Mouse (Mus musculus) hindbrain, embryonic 15.5 days (tissue): ENCODE data around the gene Wdfy3. TPM values are rescaled to one million over a fixed set of nuclear protein-coding genes. Genes with fewer than 3 reads are reported as not detected.
"Not testable (repeated sequence)": the region's sequence is repeated elsewhere in the genome, so short reads cannot be mapped to it uniquely, and the experiment has no call there.

Experiments used
- ATAC-seq: fragments of 200-750 bp; cut with Nextera tagmentation; 2 replicates; pipeline ENCODE4 v1.8.0; 2017; ENCODE audit warnings: low read depth, moderate number of reproducible peaks, moderate TSS enrichment; ENCODE audit not compliant: low FRiP score
- H3K27ac ChIP-seq: fragments of 300-500 bp; sonication (generic); replicated peaks from 2 replicates; pipeline ENCODE4 v1.5.1; 2015; ENCODE audit warnings: mild to moderate bottlenecking, inconsistent platforms
- H3K27me3 ChIP-seq: fragments of 300-500 bp; sonication (generic); 2 replicates; pipeline ENCODE4 v1.6.1; 2015; ENCODE audit warnings: control low read depth, inconsistent platforms
- H3K36me3 ChIP-seq: fragments of 300-500 bp; sonication (generic); 2 replicates; pipeline ENCODE4 v1.6.1; 2015; ENCODE audit warnings: control low read depth, inconsistent platforms
- H3K4me1 ChIP-seq: fragments of 300-500 bp; sonication (generic); replicated peaks from 2 replicates; pipeline ENCODE4 v1.6.1; 2015; ENCODE audit warnings: control low read depth, inconsistent platforms
- H3K4me2 ChIP-seq: fragments of 300-500 bp; sonication (generic); 2 replicates; pipeline ENCODE4 v1.6.1; 2015; ENCODE audit warnings: moderate library complexity, mild to moderate bottlenecking, inconsistent platforms
- H3K4me3 ChIP-seq: fragments of 300-500 bp; sonication (generic); 2 replicates; pipeline ENCODE4 v1.5.1; 2015; ENCODE audit warnings: mild to moderate bottlenecking, inconsistent platforms
- H3K9ac ChIP-seq: fragments of 300-500 bp; sonication (generic); 2 replicates; pipeline ENCODE4 v1.6.1; 2015; ENCODE audit warnings: inconsistent platforms
- H3K9me3 ChIP-seq: fragments of 300-500 bp; sonication (generic); 2 replicates; pipeline ENCODE4 v1.6.1; 2016; ENCODE audit warnings: control low read depth, inconsistent platforms
- WGBS: fragments of 180-500 bp; shearing (Covaris S2); methylation state at CpG from one replicate; pipeline ENCODE4 v1.1.7; 2015; 5-methylcytosine and 5-hydroxymethylcytosine counted together
- polyA plus RNA-seq: library from polyadenylated mRNA; unstranded; fragments of >200 nt; fragmentation: Nextera tagmentation; extraction: Ambion mirVana; gene quantifications from 2 replicates; pipeline ENCODE4 v1.2.1, GENCODE M21; 2015

The Wdfy3 gene
- polyA plus RNA-seq, 1 experiment from 2014 or later: 27.4 TPM

GRCm38 (mm10) chr5:101932971-101933810 lies 136.5 kb downstream of the Wdfy3 start:
- H3K9me3 ChIP-seq: no peaks in the 10 kb centered on the region
- H3K4me2 ChIP-seq: no peak overlapping the region
- 74% methylated on average over 15 of the region's 15 CpGs for WGBS
- H3K9ac ChIP-seq: no peak overlapping the region
- no peaks in the 10 kb centered on the region for H3K27me3 ChIP-seq
- peaks cover 6% of the 10 kb centered on the region; the same call in 1 of the 2 replicates for H3K4me1 ChIP-seq
- no peak overlapping the region for H3K27ac ChIP-seq
- ATAC-seq: no peak
- H3K4me3 ChIP-seq: no peak overlapping the region
- peaks cover 54% of the 10 kb centered on the region for H3K36me3 ChIP-seq

GRCm38 (mm10) chr5:101931997-101932396 lies 137.7 kb downstream of the Wdfy3 start:
- no peak overlapping the region for H3K4me3 ChIP-seq
- H3K9me3 ChIP-seq: no peaks in the 10 kb centered on the region
- H3K4me2 ChIP-seq: no peak overlapping the region
- peaks cover 42% of the 10 kb centered on the region for H3K36me3 ChIP-seq
- no peak overlapping the region for H3K9ac ChIP-seq
- H3K4me1 ChIP-seq: peaks cover 6% of the 10 kb centered on the region; the same call in 1 of the 2 replicates
- H3K27me3 ChIP-seq: no peaks in the 10 kb centered on the region
- WGBS: 72% methylated on average over 4 of the region's 4 CpGs
- no peak overlapping the region for H3K27ac ChIP-seq
- no peak for ATAC-seq

DNA sequence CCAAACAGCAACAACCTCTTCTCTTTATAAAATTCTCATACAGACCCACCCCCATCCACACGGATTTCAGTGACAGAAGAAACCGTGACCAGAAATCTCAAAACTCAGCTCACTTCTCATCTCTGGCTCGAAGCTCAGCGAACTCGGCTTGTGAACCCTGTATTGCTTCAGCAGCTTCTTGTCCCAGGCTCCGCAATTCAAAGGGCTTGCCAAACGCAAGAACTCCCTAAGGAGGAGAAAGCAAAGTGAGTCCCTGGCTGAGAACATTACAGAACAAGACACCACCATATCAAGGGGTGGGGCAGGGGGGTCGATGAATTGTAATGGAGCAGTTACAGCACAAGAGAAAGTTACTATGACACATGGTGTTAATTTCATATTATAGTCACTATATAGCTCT lies 143.4 kb downstream of the Wdfy3 start:
- no peaks in the 10 kb centered on the region for H3K4me1 ChIP-seq
- H3K27me3 ChIP-seq: no peaks in the 10 kb centered on the region
- H3K27ac ChIP-seq: no peak overlapping the region
- H3K4me2 ChIP-seq: no peak overlapping the region
- no peak overlapping the region for H3K4me3 ChIP-seq
- peaks cover 57% of the 10 kb centered on the region for H3K36me3 ChIP-seq
- ATAC-seq: no peak
- H3K9me3 ChIP-seq: no peaks in the 10 kb centered on the region
- 93% methylated on average over 8 of the region's 8 CpGs for WGBS
- H3K9ac ChIP-seq: no peak overlapping the region

- no peak overlapping the region for H3K4me3 ChIP-seq
- H3K27ac ChIP-seq: no peak overlapping the region
- H3K36me3 ChIP-seq: peaks cover 64% of the 10 kb centered on the region
- no peaks in the 10 kb centered on the region for H3K4me1 ChIP-seq
- no peak overlapping the region for H3K9ac ChIP-seq
- H3K27me3 ChIP-seq: no peaks in the 10 kb centered on the region
- 36% methylated on average over 11 of the region's 11 CpGs for WGBS
- H3K4me2 ChIP-seq: no peak overlapping the region
- no peak for ATAC-seq
- no peaks in the 10 kb centered on the region for H3K9me3 ChIP-seq
Measured at GRCm38 (mm10) chr5:101923710-101924109, 146.0 kb downstream of the Wdfy3 start.

DNA sequence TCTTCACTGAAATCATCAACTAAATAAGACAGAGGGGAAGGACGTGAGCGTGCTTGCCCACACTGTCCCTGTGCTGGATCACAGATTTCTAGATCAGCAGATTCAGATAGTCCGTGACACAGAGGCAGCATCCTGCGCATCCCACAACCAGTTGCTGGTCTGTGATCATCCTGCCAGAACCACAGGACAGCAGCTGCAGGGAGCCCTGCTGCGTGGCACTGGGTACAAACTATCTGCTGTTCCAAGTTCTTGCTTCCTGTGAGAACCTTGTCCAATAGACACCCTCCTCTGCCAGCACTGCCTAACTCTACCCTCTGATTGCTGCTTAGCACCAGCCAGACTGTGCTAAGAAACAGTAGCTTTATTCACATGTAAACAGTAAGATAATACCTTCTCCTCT lies 150.2 kb downstream of the Wdfy3 start:
- no peaks in the 10 kb centered on the region for H3K27me3 ChIP-seq
- H3K36me3 ChIP-seq: peaks cover 80% of the 10 kb centered on the region
- no peak overlapping the region for H3K4me3 ChIP-seq
- 96% methylated on average over 5 of the region's 5 CpGs for WGBS
- no peak for ATAC-seq
- H3K9me3 ChIP-seq: no peaks in the 10 kb centered on the region
- H3K9ac ChIP-seq: no peak overlapping the region
- no peak overlapping the region for H3K27ac ChIP-seq
- no peaks in the 10 kb centered on the region for H3K4me1 ChIP-seq
- no peak overlapping the region for H3K4me2 ChIP-seq

GRCm38 (mm10) chr5:101909468-101909867 lies 160.3 kb downstream of the Wdfy3 start:
- 93% methylated on average over 10 of the region's 10 CpGs for WGBS
- H3K4me1 ChIP-seq: no peaks in the 10 kb centered on the region
- no peak overlapping the region for H3K4me2 ChIP-seq
- H3K27ac ChIP-seq: no peak overlapping the region
- no peak for ATAC-seq
- no peaks in the 10 kb centered on the region for H3K9me3 ChIP-seq
- peaks cover 77% of the 10 kb centered on the region for H3K36me3 ChIP-seq
- H3K4me3 ChIP-seq: no peak overlapping the region
- H3K27me3 ChIP-seq: no peaks in the 10 kb centered on the region
- no peak overlapping the region for H3K9ac ChIP-seq

- no peak overlapping the region for H3K9ac ChIP-seq
- no peak overlapping the region for H3K4me3 ChIP-seq
- H3K27me3 ChIP-seq: no peaks in the 10 kb centered on the region
- H3K27ac ChIP-seq: no peak overlapping the region
- no peaks in the 10 kb centered on the region for H3K4me1 ChIP-seq
- ATAC-seq: no peak
- WGBS: 97% methylated on average over 3 of the region's 3 CpGs
- H3K4me2 ChIP-seq: no peak overlapping the region
- no peaks in the 10 kb centered on the region for H3K9me3 ChIP-seq
- H3K36me3 ChIP-seq: peaks cover 76% of the 10 kb centered on the region
Measured at GRCm38 (mm10) chr5:101905624-101906023, 164.1 kb downstream of the Wdfy3 start.

GRCm38 (mm10) chr5:101904841-101905240 lies 164.9 kb downstream of the Wdfy3 start:
- 90% methylated on average over 4 of the region's 4 CpGs for WGBS
- not testable (repeated sequence) for ATAC-seq, H3K9me3 ChIP-seq, H3K27ac ChIP-seq, H3K4me2 ChIP-seq, H3K27me3 ChIP-seq, H3K4me1 ChIP-seq, H3K9ac ChIP-seq, H3K4me3 ChIP-seq
- H3K36me3 ChIP-seq: peaks cover 76% of the 10 kb centered on the region

- H3K27me3 ChIP-seq: no peaks in the 10 kb centered on the region
- 96% methylated on average over 1 of the region's 1 CpGs for WGBS
Measured at GRCm38 (mm10) chr5:101902686-101903085, 167.0 kb downstream of the Wdfy3 start.

GRCm38 (mm10) chr5:101899981-101900380 lies 169.7 kb downstream of the Wdfy3 start:
- Histone ChIP-seq H3K4me2 (no peak overlapping the region), H3K9me3 (no peaks in the 10 kb centered on the region), H3K9ac (no peak overlapping the region), H3K4me1 (no peaks in the 10 kb centered on the region), H3K36me3 (peaks cover 60% of the 10 kb centered on the region), H3K27me3 (no peaks in the 10 kb centered on the region), H3K4me3 (no peak overlapping the region), H3K27ac (no peak overlapping the region)
- WGBS: 91% methylated on average over 15 of the region's 15 CpGs
- no peak for ATAC-seq

More at GRCm38 (mm10) chr5:101902686-101903085, 167.0 kb downstream of the Wdfy3 start:
- H3K4me2 ChIP-seq: no peak overlapping the region
- peaks cover 63% of the 10 kb centered on the region for H3K36me3 ChIP-seq
- no peak overlapping the region for H3K9ac ChIP-seq
- no peaks in the 10 kb centered on the region for H3K4me1 ChIP-seq
- H3K27ac ChIP-seq: no peak overlapping the region
- no peak for ATAC-seq
- H3K4me3 ChIP-seq: no peak overlapping the region
- H3K9me3 ChIP-seq: no peaks in the 10 kb centered on the region

DNA sequence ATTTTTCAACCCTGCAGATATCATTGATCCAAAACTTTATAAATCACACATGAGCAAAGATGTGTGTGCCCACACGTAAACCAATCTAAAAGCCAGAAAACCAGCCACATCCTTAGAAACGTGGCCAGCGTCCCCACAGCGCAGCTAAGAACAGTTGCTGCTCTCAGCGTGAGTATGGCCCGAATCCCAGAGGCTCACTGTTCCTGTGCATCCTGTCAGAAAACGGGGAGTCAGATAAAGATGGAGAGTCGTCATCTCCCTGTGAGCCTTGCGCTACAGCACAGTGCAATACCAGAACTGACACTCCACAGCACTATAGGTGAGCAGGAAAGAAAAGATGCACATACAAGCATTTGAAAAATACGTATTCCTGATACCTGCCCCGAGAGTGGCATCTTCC lies 172.9 kb downstream of the Wdfy3 start:
- Histone ChIP-seq H3K4me1 (no peaks in the 10 kb centered on the region), H3K9me3 (no peaks in the 10 kb centered on the region), H3K36me3 (peaks cover 71% of the 10 kb centered on the region), H3K9ac (no peak overlapping the region), H3K27me3 (no peaks in the 10 kb centered on the region), H3K27ac (no peak overlapping the region), H3K4me3 (no peak overlapping the region), H3K4me2 (no peak overlapping the region)
- ATAC-seq: no peak
- WGBS: 90% methylated on average over 11 of the region's 11 CpGs

DNA sequence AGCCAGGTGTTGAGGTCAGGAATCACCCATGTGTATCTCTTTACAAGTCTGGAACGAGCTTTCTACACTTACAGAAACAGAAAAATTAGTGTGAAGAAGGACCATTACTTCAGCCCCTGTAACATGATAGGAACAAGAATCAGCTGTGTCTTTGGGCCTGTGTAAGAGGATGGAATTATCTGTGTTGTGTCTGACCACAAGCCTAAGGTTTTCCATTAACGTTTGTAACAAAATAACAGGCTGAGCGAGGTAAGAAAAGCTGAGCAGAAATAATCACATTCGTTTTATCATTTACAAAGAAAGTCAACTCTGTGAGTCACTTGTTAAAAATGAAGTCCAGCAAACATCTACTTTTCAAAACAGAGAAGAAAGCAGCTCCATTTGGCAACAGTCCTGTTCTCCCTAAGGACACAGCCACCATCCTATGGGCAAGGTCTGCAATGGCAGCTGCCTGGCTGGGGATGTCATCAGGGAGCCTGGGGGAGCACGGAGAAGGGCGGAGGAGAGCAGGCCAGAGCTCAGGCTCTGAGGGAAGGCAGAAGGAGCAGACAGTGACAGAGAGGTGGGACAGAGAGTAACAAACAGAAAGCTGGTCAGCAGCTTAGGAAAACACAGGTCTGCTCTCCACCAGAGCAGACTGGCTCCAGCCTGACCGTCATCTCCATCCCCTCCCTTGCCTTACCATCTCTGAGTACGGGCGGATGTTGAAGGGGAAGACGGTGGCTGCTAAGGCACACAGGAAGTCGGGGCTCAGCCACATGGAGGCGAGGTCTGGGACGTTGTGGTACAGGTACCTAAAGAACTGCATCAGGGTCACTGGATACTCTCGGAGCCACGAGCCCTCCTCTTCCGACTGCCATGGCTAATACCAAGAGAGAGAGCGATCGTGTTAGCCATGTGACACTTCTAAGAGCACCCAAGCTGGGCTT lies 173.7 kb downstream of the Wdfy3 start:
- no peaks in the 10 kb centered on the region for H3K4me1 ChIP-seq
- peaks cover 69% of the 10 kb centered on the region for H3K36me3 ChIP-seq
- no peaks in the 10 kb centered on the region for H3K9me3 ChIP-seq
- 96% methylated on average over 18 of the region's 18 CpGs for WGBS
- ATAC-seq: no peak
- H3K27ac ChIP-seq: no peak overlapping the region
- no peaks in the 10 kb centered on the region for H3K27me3 ChIP-seq
- H3K9ac ChIP-seq: no peak overlapping the region
- H3K4me3 ChIP-seq: no peak overlapping the region
- H3K4me2 ChIP-seq: no peak overlapping the region
